Mouse (Mus musculus) 3T3-L1 (cell line): ENCODE measurements around the gene Olfr107.

Source experiments
- DNase-seq: peaks from one replicate; pipeline ENCODE4 v3.0.0-alpha.2; 2015; ENCODE audit warnings: low read depth, low spot score

Gene Olfr107

DNA sequence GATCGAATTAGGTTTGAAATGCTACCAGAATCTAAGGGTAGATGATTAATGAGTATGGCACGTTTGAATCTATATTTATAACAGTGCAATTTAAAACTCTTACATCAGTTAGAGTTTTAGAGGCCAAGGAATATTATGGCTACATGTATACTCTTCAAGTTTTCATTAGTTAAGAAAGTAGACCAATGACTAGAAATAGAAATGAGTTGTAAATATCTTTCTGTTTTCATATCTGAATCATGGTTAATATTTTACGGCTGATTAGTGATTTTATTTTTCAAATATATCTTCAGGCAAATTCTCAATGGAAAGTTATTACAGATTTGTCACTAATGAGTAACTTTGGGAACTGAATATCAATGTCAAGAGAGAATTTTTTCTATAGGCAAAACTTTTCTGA lies at the start of gene Olfr107:
Olfr107 (plus strand) TSS at position 301 of the 400 bp plus-strand sequence.
- DNase-seq = no peak

DNA sequence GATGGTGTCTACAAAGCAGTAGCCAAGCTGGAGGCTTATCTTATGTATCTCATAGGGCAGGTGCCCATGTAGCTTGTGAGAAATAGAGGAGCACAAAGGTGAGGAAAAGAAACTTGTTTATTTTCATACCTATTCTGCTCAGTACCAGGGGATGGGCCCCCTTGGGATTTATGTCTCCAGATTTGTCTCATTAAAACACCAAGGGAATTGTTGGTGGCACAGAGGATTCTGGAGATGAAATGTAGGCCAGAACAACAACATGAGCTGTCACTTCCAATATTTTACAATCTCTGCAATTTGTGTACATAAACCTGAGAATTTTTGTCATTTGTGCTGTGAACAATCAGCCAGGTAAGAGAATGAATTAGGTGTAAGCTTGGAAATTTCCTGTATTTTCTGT lies 39.7 kb upstream of the Olfr107 start, which contains the start of gene Olfr104-ps:
Olfr104-ps (plus strand) TSS at position 301 of the 400 bp plus-strand sequence.
- no peak for DNase-seq

DNA sequence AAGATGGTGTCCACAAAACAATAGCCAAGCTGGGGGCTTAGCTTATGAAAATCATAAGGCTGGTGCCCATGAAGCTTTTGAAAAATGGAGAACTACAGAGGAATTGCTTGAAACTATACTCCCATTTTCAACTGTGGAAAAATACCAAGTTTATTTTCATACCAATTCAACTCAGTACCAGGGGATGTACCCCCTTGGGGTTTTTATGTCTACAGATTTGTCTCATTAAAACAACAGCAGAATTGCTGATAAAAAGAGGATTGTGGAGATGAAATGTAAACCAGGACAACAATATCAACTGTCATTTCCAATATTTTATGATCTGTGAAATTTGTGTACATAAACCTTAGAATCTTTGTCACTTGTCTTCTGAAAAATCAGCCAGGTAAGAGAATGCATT lies 20.3 kb upstream of the Olfr107 start, which contains the start of gene Olfr105-ps:
Olfr105-ps (plus strand) TSS at position 301 of the 400 bp plus-strand sequence.
- DNase-seq = no peak

DNA sequence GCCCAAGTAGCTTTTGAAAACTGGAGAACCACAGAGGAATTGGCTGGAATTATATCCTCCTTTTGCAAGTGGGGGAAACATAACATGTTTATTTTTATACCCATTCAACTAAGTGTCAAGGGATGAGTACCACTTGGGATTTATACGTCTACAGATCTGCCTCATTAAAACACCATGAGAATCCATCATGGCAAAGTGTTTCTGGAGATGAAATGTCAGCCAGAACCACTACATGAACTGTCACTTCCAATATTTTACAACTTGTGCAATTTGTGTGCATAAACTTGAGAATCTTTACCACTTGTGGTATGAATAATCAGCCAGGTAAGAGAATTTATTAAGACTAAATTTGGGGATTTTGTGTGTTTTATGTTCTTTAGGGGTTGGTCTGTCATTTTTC lies 8.9 kb upstream of the Olfr107 start, which contains the start of gene Olfr106-ps:
Olfr106-ps (plus strand) TSS at position 301 of the 400 bp plus-strand sequence.
- no peak for DNase-seq

DNA sequence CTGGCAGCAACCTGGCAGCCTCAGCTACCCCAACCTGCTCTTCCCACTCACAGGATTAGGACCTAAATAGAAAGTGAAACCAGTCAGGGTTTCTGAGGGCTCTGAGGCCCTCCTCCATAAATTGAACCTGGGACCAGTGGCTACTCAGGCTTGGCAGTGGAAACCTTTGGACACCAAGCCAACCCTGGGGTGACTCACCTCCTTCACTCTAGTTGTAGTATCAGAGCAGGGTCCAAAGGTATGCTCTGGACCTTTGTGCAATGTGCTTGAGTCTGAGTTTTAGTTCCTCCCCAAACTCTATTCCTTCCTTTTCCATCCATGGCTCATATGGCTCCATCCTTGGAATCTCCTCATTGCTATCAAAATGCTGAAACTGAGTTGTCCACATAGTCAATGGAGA lies 14.4 kb downstream of the Olfr107 start:
- no peak for DNase-seq

DNA sequence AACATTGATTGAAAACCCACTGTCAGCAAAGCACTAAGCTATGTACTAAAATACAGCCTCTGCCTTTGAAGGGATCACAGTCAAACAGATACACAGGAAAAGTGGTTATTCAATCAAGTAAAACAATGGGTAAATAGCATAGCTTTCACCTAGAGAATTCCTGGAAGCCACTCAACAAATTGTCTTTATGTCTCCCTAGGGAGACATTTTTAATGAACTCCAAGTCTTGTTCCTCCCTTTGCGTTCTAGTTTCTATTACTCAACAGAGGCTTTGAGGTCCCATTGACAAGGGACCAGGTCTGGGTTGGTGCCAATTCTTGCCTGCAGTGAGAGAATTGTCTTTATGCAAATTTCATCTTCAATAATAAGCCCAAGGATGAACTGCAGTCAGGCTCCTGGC lies 46.2 kb downstream of the Olfr107 start, which contains the start of gene Olfr108:
Olfr108 (plus strand) TSS at position 301 of the 400 bp plus-strand sequence.
- no peak for DNase-seq
